In genomic region chr6:51168048-51168447, GRCm38 (mm10) we compare ENCODE assay signal across 8 mouse cellular contexts.
DNase-seq lines count a peak whose midpoint lies in the region; ATAC-seq lines count a peak whose summit lies in the region.

No protein-coding gene starts in this region.

- intact Hi-C loops in left cerebral cortex, postnatal 25 days (cut with DNase I): loop anchor here (1.0 to 5.0 kb wide), 3 partner anchors 231 to 491 kb away; no protein-coding TSS in a partner anchor

- H3K4me1 ChIP-seq in hindbrain, embryonic 15.5 days (replicated peaks): peaks cover 13% of the 10 kb centered on the region
- peaks cover 55% of the 10 kb centered on the region for H3K4me1 ChIP-seq in midbrain, embryonic 10.5 days

- no peak overlapping the region for H3K27ac ChIP-seq in hindbrain, embryonic 15.5 days (replicated peaks)
- H3K27ac ChIP-seq in midbrain, embryonic 10.5 days (replicated peaks): peak overlapping the region; percentile 92

- no peaks in the 10 kb centered on the region for H3K9me3 ChIP-seq in hindbrain, embryonic 15.5 days
- no peaks in the 10 kb centered on the region for H3K9me3 ChIP-seq in midbrain, embryonic 10.5 days (replicated peaks)

- H3K36me3 ChIP-seq in hindbrain, embryonic 15.5 days: no peaks in the 10 kb centered on the region
- H3K36me3 ChIP-seq in midbrain, embryonic 10.5 days: no peaks in the 10 kb centered on the region

- peaks cover 9% of the 10 kb centered on the region for H3K27me3 ChIP-seq in hindbrain, embryonic 15.5 days
- peaks cover 34% of the 10 kb centered on the region for H3K27me3 ChIP-seq in midbrain, embryonic 10.5 days (ENCODE audit: low read depth, poor library complexity, severe bottlenecking)

- H3K9ac ChIP-seq in hindbrain, embryonic 15.5 days: no peak overlapping the region

- peak overlapping the region; percentile 63 for H3K4me2 ChIP-seq in hindbrain, embryonic 15.5 days

- no peak; the same call in 1 of the 2 replicates for ATAC-seq in hindbrain, embryonic 15.5 days (ENCODE audit: low FRiP score, low read depth)
- no peak for ATAC-seq in erythroid progenitor cell, adult 5-6 weeks (replicated peaks; ENCODE audit: low FRiP score, poor library complexity, severe bottlenecking)

- peak; percentile 95 for DNase-seq in NIH3T3 (ENCODE audit: low read depth)
- peak; percentile 90 to 94 for DNase-seq in cerebellum, postnatal 14 days
- peak; percentile 85 for DNase-seq in gastrocnemius, adult 18-20 months (ENCODE audit: low spot score)
- DNase-seq in left cerebral cortex, postnatal 25 days (ENCODE audit: low spot score in 2 of 2): peak; percentile 71 to 72
- DNase-seq in midbrain, embryonic 10.5 days (ENCODE audit: low spot score): peak; percentile 88
- peak; percentile 42 for DNase-seq in spleen, adult 12 weeks (ENCODE audit: low spot score)

- no peak overlapping the region for H3K4me3 ChIP-seq in hindbrain, embryonic 15.5 days
- peak overlapping the region; percentile 53; the same call in 1 of the 2 replicates for H3K4me3 ChIP-seq in midbrain, embryonic 10.5 days

- WGBS in hindbrain, embryonic 15.5 days: 4% methylated on average over 11 of the region's 11 CpGs
- 2% methylated on average over 11 of the region's 11 CpGs for WGBS in midbrain, embryonic 10.5 days

Comparison
In these comparisons a context has a peak if more than half of its experiments do, and no peak if none do; other contexts are left out.
1. DNase-seq: peak in every context shown above with its lines; median percentile 95 in NIH3T3; 92 in cerebellum, postnatal 14 days; 88 in midbrain, embryonic 10.5 days; 85 in gastrocnemius, adult 18-20 months; 72 in left cerebral cortex, postnatal 25 days; 42 in spleen, adult 12 weeks.